Mouse (Mus musculus) regulatory T cell (primary cell): ENCODE measurements at regions not wholly inside any gene's neighbourhood (a gene's known extent, or its start where the extent isn't known, plus 50 kb on each side); places are given as distances from the start of the nearest gene placed in this dataset.

Experiments
- in situ Hi-C: fragments of 300-600 bp; cut with MboI, MseI; formaldehyde crosslinking; loops from one replicate; pipeline ENCODE4 v1.15.1; 2025; ENCODE audit warnings: high pct_unique_total_duplicates

DNA sequence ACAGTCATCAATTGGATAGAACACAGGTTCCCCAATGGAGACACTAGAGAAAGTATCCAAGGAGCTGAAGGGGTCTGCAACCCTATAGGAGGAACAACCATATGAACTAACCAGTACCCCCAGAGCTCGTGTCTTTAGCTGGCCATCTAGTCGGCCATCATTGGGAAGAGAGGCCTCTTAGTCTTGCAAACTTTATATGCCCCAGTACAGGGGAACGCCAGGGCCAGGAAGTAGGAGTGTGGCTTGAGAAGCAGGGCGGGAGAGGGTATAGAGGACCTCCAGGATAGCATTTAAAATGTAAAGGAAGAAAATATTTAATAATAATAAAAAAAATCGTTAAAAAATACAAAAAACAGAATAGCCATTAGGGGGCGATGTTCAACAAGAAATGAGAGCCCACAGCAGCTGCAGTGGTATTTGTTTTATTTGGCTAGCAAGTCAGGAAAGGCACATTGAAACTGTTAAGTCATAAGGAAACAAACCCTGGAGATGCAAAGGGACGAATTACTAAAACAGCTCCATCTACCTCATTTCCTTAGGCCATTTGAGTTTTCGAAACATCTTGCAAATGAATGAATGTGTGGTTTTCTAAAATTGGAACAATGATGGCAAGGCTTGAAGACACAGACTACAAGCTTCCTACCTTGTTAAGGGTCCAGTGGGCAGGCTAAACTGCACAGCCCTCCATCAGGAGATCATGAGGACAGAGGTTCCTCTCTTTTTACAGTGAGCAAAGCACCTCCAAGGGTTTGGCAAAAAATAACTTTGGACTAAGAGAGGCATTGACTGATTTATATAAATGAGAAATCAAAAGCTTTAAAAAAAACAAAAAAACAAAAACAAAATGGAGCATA, 350.7 kb upstream of the Rasa1 start:
- in situ Hi-C loops = loop anchor here (10.0 kb wide), 1 partner anchor 185 kb away; no protein-coding TSS in a partner anchor

DNA sequence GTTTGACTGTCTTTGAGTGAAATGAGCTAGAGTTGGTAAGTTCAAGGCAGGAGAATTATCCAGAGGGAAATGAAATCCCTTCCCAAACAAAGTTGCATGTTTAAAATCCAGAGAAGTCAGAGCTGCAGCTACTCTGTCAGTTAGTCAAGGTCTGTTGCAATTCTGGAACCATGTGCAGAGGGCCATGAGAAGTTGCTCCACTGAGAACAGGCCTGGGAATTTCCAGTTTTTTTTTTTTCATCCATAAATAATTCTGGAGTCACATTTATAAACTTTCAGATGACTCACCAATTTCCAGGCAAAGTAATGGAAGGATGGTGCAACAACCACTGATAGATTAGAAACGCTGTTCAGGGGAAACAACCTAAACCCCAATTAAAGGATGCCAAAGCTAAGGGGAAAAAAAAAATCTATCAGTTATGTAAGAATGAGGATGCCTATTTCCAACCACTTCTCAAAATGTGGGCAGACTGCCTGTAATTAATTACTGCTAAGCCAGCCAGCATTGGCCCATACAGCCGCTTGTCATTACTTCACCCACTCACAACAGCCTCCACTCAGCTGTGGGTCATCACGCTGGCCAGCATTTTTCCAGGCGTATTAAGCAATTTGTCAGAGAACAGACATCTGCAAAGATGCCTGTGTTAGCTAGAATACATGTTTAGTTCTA, 340.7 kb upstream of the Rasa1 start:
- in situ Hi-C loops = no loop called here
